Mouse (Mus musculus) CH12.LX (cell line): Measurements from ENCODE around the gene Nt5c2. TPM values are rescaled to one million over a fixed set of nuclear protein-coding genes. Genes with fewer than 3 reads are reported as not detected.

Experiments
- DNase-seq: peaks from one replicate; pipeline ENCODE4 v3.0.0-alpha.2; 2013; ENCODE audit errors: extremely low read depth
- H3K27ac ChIP-seq: 2 replicates; pipeline ENCODE4 v1.5.1; 2012; ENCODE audit warnings: low read depth, mild to moderate bottlenecking, control low read depth, moderate library complexity; ENCODE audit not compliant: insufficient read depth
- H3K27me3 ChIP-seq: replicated peaks from 2 replicates; pipeline ENCODE3; 2012; ENCODE audit warnings: inconsistent platforms
- H3K36me3 ChIP-seq, 2 experiments: replicated peaks in 1 of 2; 2 replicates each; pipeline versions ENCODE3 to v1.6.1; 2012; ENCODE audit warnings: inconsistent platforms in 1 of 2, low read length in 1 of 2, mild to moderate bottlenecking in 1 of 2, mixed read lengths in 1 of 2, moderate library complexity in 1 of 2; ENCODE audit not compliant: control insufficient read depth in 1 of 2, insufficient read depth in 1 of 2
- H3K4me1 ChIP-seq, 2 experiments: 2 replicates each; pipeline ENCODE4 v1.6.1; 2012; ENCODE audit warnings: inconsistent platforms in 1 of 2, moderate library complexity in 1 of 2; ENCODE audit not compliant: insufficient read depth in 2 of 2, control insufficient read depth in 1 of 2
- H3K4me2 ChIP-seq: 2 replicates; pipeline ENCODE4 v1.6.1; 2012; ENCODE audit warnings: low read depth, mild to moderate bottlenecking, control low read depth; ENCODE audit not compliant: poor library complexity, insufficient read depth, severe bottlenecking
- H3K4me3 ChIP-seq, 3 experiments: fragments of 150-350 bp in 1 of 3; sonication (generic) in 1 of 3; replicated peaks in 1 of 3; 2 replicates each; pipeline versions ENCODE3 to v1.5.1; 2011 to 2012; ENCODE audit warnings: low read depth in 2 of 3, low read length in 2 of 3, mild to moderate bottlenecking in 2 of 3, moderate library complexity in 2 of 3, control low read depth in 1 of 3, improper control_type of control experiment in 1 of 3, inconsistent platforms in 1 of 3, mixed read lengths in 1 of 3; ENCODE audit not compliant: poor library complexity in 1 of 3
- H3K79me2 ChIP-seq: replicated peaks from 2 replicates; pipeline ENCODE4 v1.6.1; 2012; ENCODE audit warnings: mild to moderate bottlenecking, moderate library complexity; ENCODE audit not compliant: control insufficient read depth, poor library complexity, insufficient read depth, severe bottlenecking; ENCODE audit errors: extremely low read depth
- H3K9ac ChIP-seq: 2 replicates; pipeline ENCODE4 v1.6.1; 2012; ENCODE audit warnings: low read depth, mild to moderate bottlenecking, control low read depth, moderate library complexity; ENCODE audit not compliant: insufficient read depth
- H3K9me3 ChIP-seq: replicated peaks from 2 replicates; pipeline ENCODE3; 2012; ENCODE audit warnings: low read length, inconsistent platforms, mixed read lengths
- BHLHE40 ChIP-seq: IDR thresholded peaks from 2 replicates; pipeline ENCODE4 v1.6.1; 2011; ENCODE audit warnings: mild to moderate bottlenecking, low read depth, low read length, improper control_type of control experiment
- CHD1 ChIP-seq: IDR thresholded peaks from 2 replicates; pipeline ENCODE4 v1.6.1; 2012; ENCODE audit warnings: low read depth, low read length, improper control_type of control experiment, inconsistent platforms
- CHD2 ChIP-seq: IDR thresholded peaks from 2 replicates; pipeline ENCODE4 v1.6.1; 2011; ENCODE audit warnings: low read length, improper control_type of control experiment
- ELF1 ChIP-seq: IDR thresholded peaks from 2 replicates; pipeline ENCODE4 v1.6.1; 2014; ENCODE audit warnings: low read depth, mild to moderate bottlenecking, inconsistent platforms, low read length, improper control_type of control experiment
- ETS1 ChIP-seq: conservative IDR thresholded peaks from 2 replicates; pipeline ENCODE4 v1.6.1; 2012; ENCODE audit warnings: low read depth, mild to moderate bottlenecking, inconsistent platforms, low read length, improper control_type of control experiment, moderate library complexity
- GABPA ChIP-seq: IDR thresholded peaks from 2 replicates; pipeline ENCODE4 v1.6.1; 2012; ENCODE audit warnings: low read depth, low read length, improper control_type of control experiment, inconsistent platforms; ENCODE audit not compliant: insufficient replicate concordance
- IRF4 ChIP-seq: IDR thresholded peaks from 2 replicates; pipeline ENCODE4 v1.6.1; 2014; ENCODE audit warnings: low read depth, mild to moderate bottlenecking, inconsistent platforms, low read length, improper control_type of control experiment
- JUN ChIP-seq: IDR thresholded peaks from 2 replicates; pipeline ENCODE4 v1.6.1; 2011; ENCODE audit warnings: low read depth, mild to moderate bottlenecking, low read length, improper control_type of control experiment, moderate library complexity; ENCODE audit not compliant: insufficient read depth
- JUND ChIP-seq: conservative IDR thresholded peaks from 2 replicates; pipeline ENCODE4 v1.6.1; 2011; ENCODE audit warnings: low read depth, low read length, improper control_type of control experiment
- KAT2A ChIP-seq: IDR thresholded peaks from 2 replicates; pipeline ENCODE4 v1.6.1; 2012; ENCODE audit warnings: low read length, improper control_type of control experiment, inconsistent platforms; ENCODE audit not compliant: insufficient replicate concordance
- MAFK ChIP-seq: IDR thresholded peaks from 2 replicates; pipeline ENCODE4 v1.6.1; 2011; ENCODE audit warnings: low read length, improper control_type of control experiment; ENCODE audit not compliant: insufficient replicate concordance
- MAZ ChIP-seq: IDR thresholded peaks from 2 replicates; pipeline ENCODE4 v1.6.1; 2012; ENCODE audit warnings: low read depth, mild to moderate bottlenecking, inconsistent platforms, low read length, improper control_type of control experiment, moderate library complexity
- MEF2A ChIP-seq: IDR thresholded peaks from 2 replicates; pipeline ENCODE4 v1.6.1; 2014; ENCODE audit warnings: low read depth, mild to moderate bottlenecking, inconsistent platforms, low read length, improper control_type of control experiment, borderline replicate concordance
- MXI1 ChIP-seq: IDR thresholded peaks from 2 replicates; pipeline ENCODE4 v1.6.1; 2011; ENCODE audit warnings: mild to moderate bottlenecking, low read depth, low read length, improper control_type of control experiment
- NELFE ChIP-seq: IDR thresholded peaks from 2 replicates; pipeline ENCODE4 v1.6.1; 2011; ENCODE audit warnings: low read depth, low read length, improper control_type of control experiment
- PAX5 ChIP-seq: IDR thresholded peaks from 2 replicates; pipeline ENCODE4 v1.6.1; 2012; ENCODE audit warnings: low read length, inconsistent platforms, mixed read lengths
- POLR2AphosphoS2 ChIP-seq: IDR thresholded peaks from 2 replicates; pipeline ENCODE4 v1.6.1; 2011; ENCODE audit warnings: low read depth, low read length, improper control_type of control experiment
- RAD21 ChIP-seq: IDR thresholded peaks from 2 replicates; pipeline ENCODE4 v1.6.1; 2011; ENCODE audit warnings: low read depth, mild to moderate bottlenecking, low read length, improper control_type of control experiment, moderate library complexity
- RCOR1 ChIP-seq: conservative IDR thresholded peaks from 2 replicates; pipeline ENCODE4 v1.6.1; 2012; ENCODE audit warnings: low read depth, mild to moderate bottlenecking, inconsistent platforms, low read length, improper control_type of control experiment
- SMC3 ChIP-seq: IDR thresholded peaks from 2 replicates; pipeline ENCODE4 v1.6.1; 2011; ENCODE audit warnings: low read depth, low read length, improper control_type of control experiment
- TBP ChIP-seq: conservative IDR thresholded peaks from 2 replicates; pipeline ENCODE4 v1.6.1; 2011; ENCODE audit warnings: low read depth, low read length, improper control_type of control experiment
- TCF12 ChIP-seq: IDR thresholded peaks from 2 replicates; pipeline ENCODE4 v1.6.1; 2014; ENCODE audit warnings: low read depth, mild to moderate bottlenecking, inconsistent platforms, low read length, improper control_type of control experiment
- UBTF ChIP-seq: IDR thresholded peaks from 2 replicates; pipeline ENCODE4 v1.6.1; 2012; ENCODE audit warnings: low read depth, mild to moderate bottlenecking, inconsistent platforms, low read length, improper control_type of control experiment, moderate library complexity
- USF1 ChIP-seq: IDR thresholded peaks from 2 replicates; pipeline ENCODE4 v1.6.1; 2014; ENCODE audit warnings: low read depth, mild to moderate bottlenecking, inconsistent platforms, low read length, improper control_type of control experiment
- ZMIZ1 ChIP-seq: IDR thresholded peaks from 2 replicates; pipeline ENCODE4 v1.6.1; 2012; ENCODE audit warnings: low read depth, mild to moderate bottlenecking, inconsistent platforms, low read length, improper control_type of control experiment
- dilution Hi-C: fragments of 300-500 bp; cut with MboI; formaldehyde crosslinking; loops from 2 replicates; pipeline ENCODE4 v1.14.3; 2020; ENCODE audit warnings: low sequenced_read_pairs; ENCODE audit not compliant: extremely low pct_unique_long_range_greater_than_20kb, extremely low pct_ligation_motif_present
- in situ Hi-C: fragments of 300-500 bp; cut with MboI; formaldehyde crosslinking; loops from 3 replicates; pipeline ENCODE4 v1.14.3; 2019; ENCODE audit warnings: low sequenced_read_pairs, low pct_ligation_motif_present, low pct_unique_long_range_greater_than_20kb, mixed read lengths
- polyA plus RNA-seq: library from polyadenylated mRNA; unstranded; fragments of >175 nt; gene quantifications from 2 replicates; pipeline ENCODE4 v1.2.1, GENCODE M21; 2012; ENCODE audit warnings: low read depth; ENCODE audit not compliant: insufficient read length
- total RNA-seq, 2 experiments: library from RNA; depleted of rRNA; stranded (reverse); fragments of 300-350 nt in 1 of 2; fragments of >200 nt in 1 of 2; gene quantifications; 2 replicates each; pipeline ENCODE4 v1.2.3; 2012 to 2014

The Nt5c2 gene
- total and polyA plus RNA-seq, 3 experiments: 15.1 to 62.9 (median 21.1) TPM

DNA sequence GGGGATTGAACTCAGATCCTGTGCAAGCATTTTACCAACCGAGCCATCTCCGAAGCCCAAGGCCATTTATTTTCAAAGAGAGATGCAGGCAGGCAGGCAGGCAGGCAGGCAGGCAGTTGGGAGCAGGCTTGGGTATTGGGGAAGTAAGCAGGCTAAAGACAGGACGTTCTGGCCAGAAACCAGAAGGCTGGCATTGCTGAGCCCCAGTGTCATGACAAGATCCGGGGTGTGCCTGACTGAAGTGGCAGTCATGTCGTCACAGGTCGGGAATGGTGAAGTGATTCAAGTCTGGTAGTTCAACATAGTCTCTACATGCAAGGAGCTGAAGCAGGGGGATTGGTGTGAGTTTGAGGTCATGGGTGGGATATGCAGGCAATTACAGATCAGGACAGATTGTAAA is 27.3 kb downstream of the Nt5c2 start:
- Histone ChIP-seq H3K79me2 (no peaks in the 10 kb centered on the region), H3K4me3 (no peak overlapping the region), H3K27me3 (no peaks in the 10 kb centered on the region), H3K9me3 (no peaks in the 10 kb centered on the region), H3K36me3 (no peaks in the 10 kb centered on the region), H3K27ac (no peak overlapping the region), H3K4me1 (peaks cover 8 to 33% of the 10 kb centered on the region in 2 experiments; a peak in 3 of 4 replicates), H3K9ac (no peak overlapping the region), H3K4me2 (no peak overlapping the region)
- no peak for DNase-seq
- in situ Hi-C loops: loop anchor here (10.0 kb wide), 1 partner anchor 223 kb away; the partner anchor contains the start of gene Cnnm2
- TF ChIP-seq MXI1 (no peak), UBTF (no peak), MAFK (no peak), POLR2AphosphoS2 (no peak), GABPA (no peak), PAX5 (no peak), ELF1 (no peak), NELFE (no peak), USF1 (no peak), SMC3 (no peak), ZMIZ1 (no peak), CHD1 (no peak), RAD21 (no peak), MEF2A (no peak), JUN (no peak), ETS1 (no peak), RCOR1 (no peak)
- dilution Hi-C loops: no loop called here

DNA sequence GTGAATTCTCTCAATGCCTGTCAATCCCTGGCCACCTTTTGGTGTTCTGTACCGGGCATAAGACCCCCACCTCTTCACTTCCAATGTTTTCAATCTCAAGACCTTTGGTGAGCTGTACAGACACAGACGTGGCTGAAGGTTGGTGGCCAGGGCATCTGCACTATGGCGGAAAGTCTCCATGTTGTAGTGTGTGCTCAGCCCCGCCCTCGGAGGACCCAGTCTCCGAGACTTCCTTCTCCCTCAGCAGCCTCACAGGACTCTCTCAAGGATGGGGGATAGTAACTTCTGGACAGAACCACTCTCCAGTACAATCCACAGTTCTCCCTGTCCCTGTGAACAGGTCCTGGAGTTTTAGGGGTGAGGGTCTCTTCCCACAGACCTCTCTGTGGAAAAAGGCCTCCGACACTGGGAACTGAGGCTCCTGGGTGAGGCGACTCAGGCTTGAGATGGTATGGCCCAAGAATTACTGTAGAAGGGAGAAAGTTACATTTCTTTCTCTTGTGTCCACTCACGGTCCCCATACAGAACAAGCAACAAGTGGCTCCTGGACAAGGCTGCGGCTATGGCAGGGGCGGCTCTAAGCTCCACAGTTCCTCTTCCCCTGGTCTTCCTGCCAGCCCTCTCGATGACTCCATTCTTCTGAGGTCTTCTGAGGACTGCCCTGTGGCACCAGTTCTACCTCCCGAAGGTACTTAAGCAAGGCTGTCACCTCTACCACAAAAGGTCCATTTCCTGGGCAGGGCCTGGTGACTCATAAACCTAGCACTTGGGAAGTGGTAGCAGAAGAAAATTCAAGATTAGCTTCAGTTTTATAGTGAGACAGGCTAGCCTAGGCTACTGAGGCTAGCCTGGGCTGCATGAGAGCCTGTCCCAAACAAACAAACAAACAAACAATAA is 30.0 kb downstream of the Nt5c2 start:
- H3K27ac ChIP-seq: no peak overlapping the region
- DNase-seq: no peak

More for the DNA sequence above, 30.0 kb downstream of the Nt5c2 start:
- Histone ChIP-seq H3K27me3 (no peaks in the 10 kb centered on the region), H3K4me3 (no peak overlapping the region), H3K36me3 (no peaks in the 10 kb centered on the region), H3K9me3 (no peaks in the 10 kb centered on the region), H3K4me1 (peaks cover 8 to 33% of the 10 kb centered on the region in 2 experiments; a peak in 3 of 4 replicates), H3K9ac (no peak overlapping the region), H3K4me2 (no peak overlapping the region), H3K79me2 (no peaks in the 10 kb centered on the region)
- in situ Hi-C loops: loop anchor here (10.0 kb wide), 1 partner anchor 220 kb away; the partner anchor contains the start of gene Cnnm2
- no peak for TF ChIP-seq GABPA
- no peak for TF ChIP-seq MAZ
- TF ChIP-seq TBP: no peak
- TF ChIP-seq POLR2AphosphoS2: no peak
- TF ChIP-seq RAD21: no peak
- no peak for TF ChIP-seq IRF4
- no peak for TF ChIP-seq CHD2
- no peak for TF ChIP-seq KAT2A
- no peak for TF ChIP-seq TCF12
- no peak for TF ChIP-seq ETS1
- no peak for TF ChIP-seq JUN
- TF ChIP-seq MAFK: no peak
- TF ChIP-seq BHLHE40: no peak
- no peak for TF ChIP-seq UBTF
- TF ChIP-seq SMC3: no peak
- no peak for TF ChIP-seq ZMIZ1
- no peak for TF ChIP-seq JUND
- dilution Hi-C loops: no loop called here
